Mouse (Mus musculus): ENCODE measurements around the gene Scml4. TPM values are rescaled to one million over a fixed set of nuclear protein-coding genes. Genes with fewer than 3 reads are reported as not detected.

The Scml4 gene
- polyA plus RNA-seq, 1 experiment from 2014 or later, result 0.61 TPM

GRCm38 (mm10) chr10:43002066-43002678 lies 142.0 kb downstream of the Scml4 start:
- WGBS, result 9% methylated on average over 13 of the region's 13 CpGs

DNA sequence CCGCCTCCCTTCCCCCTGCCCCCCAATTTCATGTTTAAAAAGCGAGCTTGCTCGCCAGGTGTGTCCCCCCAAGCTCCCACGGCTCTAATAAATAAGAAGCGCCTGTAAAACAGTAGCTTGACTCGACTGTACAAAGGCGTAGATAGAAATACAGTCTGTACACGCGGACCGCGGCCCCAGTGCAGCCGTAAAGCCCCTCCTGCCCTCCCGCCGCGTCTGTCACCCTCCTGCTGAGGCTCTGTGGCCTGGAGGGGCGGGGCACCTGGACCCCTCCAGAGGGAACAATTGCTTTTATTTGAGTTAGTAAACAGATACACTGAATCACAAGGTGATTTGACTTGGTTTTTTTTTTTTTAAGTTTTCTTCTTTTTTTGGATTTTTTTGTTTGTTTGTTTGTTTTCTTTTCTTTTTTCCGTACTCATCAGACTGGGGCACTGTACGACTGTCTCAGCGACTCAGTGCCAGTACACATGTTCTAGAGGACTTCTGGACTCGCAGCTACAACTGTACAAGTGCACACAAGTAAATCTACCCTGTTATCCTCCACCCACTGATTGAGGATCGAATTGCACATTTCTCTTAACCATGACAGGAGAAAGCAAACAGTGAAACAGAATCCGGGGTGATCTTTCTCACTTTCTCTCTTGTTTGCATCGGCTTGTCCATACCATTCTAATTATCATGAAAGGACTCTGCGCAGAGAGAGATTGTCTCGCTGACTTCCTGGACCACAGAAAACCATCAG lies 142.7 kb downstream of the Scml4 start:
- Histone ChIP-seq H3K36me3 (no peaks in the 10 kb centered on the region), H3K27me3 (no peaks in the 10 kb centered on the region), H3K9me3 (no peaks in the 10 kb centered on the region), H3K27ac (no peak overlapping the region), H3K4me1 (peaks cover 19% of the 10 kb centered on the region), H3K4me2 (peak overlapping the region; percentile 91), H3K9ac (peak overlapping the region; percentile 43), H3K4me3 (peak overlapping the region; percentile 49)
- ATAC-seq (ENCODE audit: borderline replicate concordance, extremely low read depth, low FRiP score, low TSS enrichment), result no peak
- 4% methylated on average over 25 of the region's 25 CpGs for WGBS

More at GRCm38 (mm10) chr10:43002066-43002678, 142.0 kb downstream of the Scml4 start:
- peak; percentile 53; the same call in 1 of the 2 replicates for ATAC-seq (ENCODE audit: borderline replicate concordance, extremely low read depth, low FRiP score, low TSS enrichment)
- H3K4me2 ChIP-seq, result peak overlapping the region; percentile 91
- H3K27me3 ChIP-seq, result no peaks in the 10 kb centered on the region
- H3K9me3 ChIP-seq, result no peaks in the 10 kb centered on the region
- H3K4me3 ChIP-seq, result peak overlapping the region; percentile 49
- H3K4me1 ChIP-seq, result peaks cover 19% of the 10 kb centered on the region
- peak overlapping the region; percentile 43 for H3K9ac ChIP-seq
- no peak overlapping the region for H3K27ac ChIP-seq
- no peaks in the 10 kb centered on the region for H3K36me3 ChIP-seq

DNA sequence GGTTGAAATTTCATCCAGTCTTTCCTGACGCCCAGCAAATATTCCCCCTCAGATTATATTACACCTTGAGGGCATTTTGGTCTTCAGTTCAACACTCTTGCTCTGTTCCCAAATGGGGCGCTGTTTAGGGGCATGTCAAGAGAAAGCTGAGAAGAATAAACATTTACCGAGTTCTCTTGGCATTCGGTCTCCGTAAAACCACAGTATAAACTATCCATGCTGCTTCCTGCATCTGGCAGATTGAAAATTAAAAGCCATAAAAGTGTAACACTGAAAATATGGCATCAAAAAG lies 143.2 kb downstream of the Scml4 start:
- Histone ChIP-seq H3K36me3 (no peaks in the 10 kb centered on the region), H3K4me2 (peak overlapping the region; percentile 91), H3K27me3 (no peaks in the 10 kb centered on the region), H3K4me1 (peaks cover 19% of the 10 kb centered on the region), H3K9me3 (no peaks in the 10 kb centered on the region), H3K4me3 (peak overlapping the region; percentile 49; the same call in 1 of the 2 replicates), H3K9ac (no peak overlapping the region), H3K27ac (no peak overlapping the region)
- no peak for ATAC-seq (ENCODE audit: borderline replicate concordance, extremely low read depth, low FRiP score, low TSS enrichment)
- 6% methylated on average over 5 of the region's 5 CpGs for WGBS

GRCm38 (mm10) chr10:43004174-43004734 lies 144.1 kb downstream of the Scml4 start:
- no peak overlapping the region for H3K4me3 ChIP-seq
- WGBS, result 87% methylated on average over 16 of the region's 16 CpGs
- ATAC-seq (ENCODE audit: borderline replicate concordance, extremely low read depth, low FRiP score, low TSS enrichment), result no peak

GRCm38 (mm10) chr10:43005031-43005430 lies 144.9 kb downstream of the Scml4 start:
- Histone ChIP-seq H3K36me3 (no peaks in the 10 kb centered on the region), H3K4me1 (peaks cover 19% of the 10 kb centered on the region), H3K27me3 (no peaks in the 10 kb centered on the region), H3K4me3 (no peak overlapping the region), H3K27ac (no peak overlapping the region), H3K9ac (no peak overlapping the region), H3K9me3 (no peaks in the 10 kb centered on the region), H3K4me2 (no peak overlapping the region)
- no peak for ATAC-seq (ENCODE audit: borderline replicate concordance, extremely low read depth, low FRiP score, low TSS enrichment)
- WGBS, result 83% methylated on average over 4 of the region's 4 CpGs

More at GRCm38 (mm10) chr10:43004174-43004734, 144.1 kb downstream of the Scml4 start:
- Histone ChIP-seq H3K36me3 (no peaks in the 10 kb centered on the region), H3K9me3 (no peaks in the 10 kb centered on the region), H3K4me2 (no peak overlapping the region), H3K27ac (no peak overlapping the region), H3K9ac (no peak overlapping the region), H3K27me3 (no peaks in the 10 kb centered on the region), H3K4me1 (peaks cover 19% of the 10 kb centered on the region)

DNA sequence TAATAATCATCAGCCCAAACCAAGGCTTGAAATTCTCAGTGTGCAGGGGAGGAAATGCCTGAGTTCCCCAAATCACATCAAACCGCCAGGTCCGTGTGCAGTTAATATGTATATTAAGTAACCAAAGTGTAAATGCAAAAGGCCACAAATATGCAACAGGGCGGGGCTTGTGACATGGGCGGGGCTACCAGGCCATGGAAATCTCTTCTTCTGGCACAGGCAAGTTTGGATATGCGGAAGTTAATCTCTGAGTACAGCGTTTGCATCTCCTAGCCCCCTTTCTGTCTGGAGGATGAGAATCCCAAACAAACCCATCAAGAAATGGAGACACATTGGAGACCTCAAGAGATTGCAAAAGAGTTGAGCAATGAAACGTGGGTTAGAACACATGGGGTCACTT lies 145.5 kb downstream of the Scml4 start:
- no peak for ATAC-seq (ENCODE audit: borderline replicate concordance, extremely low read depth, low FRiP score, low TSS enrichment)
- Histone ChIP-seq H3K27ac (no peak overlapping the region), H3K36me3 (no peaks in the 10 kb centered on the region), H3K9me3 (no peaks in the 10 kb centered on the region), H3K27me3 (no peaks in the 10 kb centered on the region), H3K9ac (no peak overlapping the region), H3K4me2 (no peak overlapping the region), H3K4me3 (no peak overlapping the region), H3K4me1 (peaks cover 19% of the 10 kb centered on the region)
- 75% methylated on average over 7 of the region's 7 CpGs for WGBS

DNA sequence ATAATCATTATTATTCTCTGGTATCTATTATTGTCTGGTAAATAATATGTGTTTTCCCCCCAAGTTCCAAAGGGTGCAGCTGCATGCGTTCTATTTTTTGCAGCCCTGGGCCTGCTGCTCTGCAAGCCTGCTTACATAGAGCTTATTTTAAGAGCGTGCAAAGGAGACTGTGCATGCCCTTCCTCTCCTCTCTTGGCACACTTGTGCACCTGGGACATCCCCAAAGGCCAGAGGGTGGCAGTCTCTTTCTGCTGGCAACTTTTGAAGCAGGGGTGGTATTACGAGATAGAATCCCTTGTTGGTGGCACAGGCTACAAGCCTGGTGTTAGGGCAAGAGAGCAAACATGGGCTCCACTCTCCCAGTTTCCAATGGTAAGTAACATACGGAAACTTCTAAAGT lies 146.4 kb downstream of the Scml4 start:
- ATAC-seq (ENCODE audit: borderline replicate concordance, extremely low read depth, low FRiP score, low TSS enrichment), result no peak
- Histone ChIP-seq H3K36me3 (no peaks in the 10 kb centered on the region), H3K9me3 (no peaks in the 10 kb centered on the region), H3K27ac (no peak overlapping the region), H3K9ac (no peak overlapping the region), H3K27me3 (no peaks in the 10 kb centered on the region), H3K4me3 (no peak overlapping the region), H3K4me1 (peaks cover 19% of the 10 kb centered on the region), H3K4me2 (no peak overlapping the region)
- WGBS, result 82% methylated on average over 4 of the region's 4 CpGs

DNA sequence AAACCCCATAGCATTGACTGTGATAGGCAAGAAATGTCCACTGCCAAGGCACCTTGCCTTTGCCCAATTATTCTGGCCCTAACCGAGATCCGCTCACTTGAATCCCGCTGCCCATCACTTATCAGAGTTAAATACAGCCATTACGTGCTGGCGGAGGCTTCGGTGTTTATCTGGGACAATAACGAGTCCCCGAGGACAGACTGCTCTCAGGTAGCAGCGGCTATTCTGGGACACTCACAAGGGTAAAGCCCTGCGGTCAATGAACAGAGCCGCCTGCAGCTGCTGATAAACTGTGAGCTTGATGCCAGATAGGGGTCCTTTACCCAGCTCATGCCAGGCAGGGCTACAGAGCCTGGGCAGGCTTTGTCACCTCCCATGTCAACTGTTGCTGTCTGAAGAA lies 147.9 kb downstream of the Scml4 start:
- H3K4me3 ChIP-seq, result no peak overlapping the region
- WGBS, result 64% methylated on average over 11 of the region's 11 CpGs
- H3K9me3 ChIP-seq, result no peaks in the 10 kb centered on the region
- H3K4me1 ChIP-seq, result peaks cover 5% of the 10 kb centered on the region
- no peaks in the 10 kb centered on the region for H3K36me3 ChIP-seq
- H3K9ac ChIP-seq, result no peak overlapping the region
- ATAC-seq (ENCODE audit: borderline replicate concordance, extremely low read depth, low FRiP score, low TSS enrichment), result no peak
- no peak overlapping the region for H3K27ac ChIP-seq
- H3K4me2 ChIP-seq, result no peak overlapping the region
- no peaks in the 10 kb centered on the region for H3K27me3 ChIP-seq

Other genes with a start within 250 kb of the Scml4 start
- 20.0 and 20.7 TPM in 2 replicates for gene Sec63, start 98.9 kb upstream of the Scml4 start, polyA plus RNA-seq (2015; fragmentation: Nextera tagmentation; extraction: Ambion mirVana)